ENCODE assay signal across 13 mouse cellular contexts in genomic region chr8:8274211-8274641, GRCm38 (mm10).
A peak's percentile ranks its signal among the peaks of the same experiment; 100 is the strongest.
DNase-seq lines count a peak whose midpoint lies in the region; TF ChIP-seq lines count a peak whose summit lies in the region.
"Had no signal": no experiment of that assay in that cellular context is flagged by ENCODE, and none has a peak within 500 bp of the region (broad histone marks: within the 10 kb centered on the region; RNA-seq: fewer than 3 reads in every experiment).

No protein-coding gene starts in this region.

- no peak overlapping the region for H3K4me3 ChIP-seq in lung, adult 2 months (replicated peaks; ENCODE audit: extremely low read depth, low read depth, low read length)
- H3K4me3 ChIP-seq: forebrain, embryonic 15.5 days; limb, embryonic 10.5 days had no signal

- TF ChIP-seq CTCF in lung, adult 2 months (IDR thresholded peaks at IDR 0.05; ENCODE audit: insufficient read depth, low read length): no peak

- H3K4me1 ChIP-seq in lung, adult 2 months (ENCODE audit: control insufficient read depth, insufficient read depth, low read length): peaks cover 2% of the 10 kb centered on the region; the same call in 1 of the 2 replicates
- H3K4me1 ChIP-seq: forebrain, embryonic 15.5 days; limb, embryonic 10.5 days had no signal

- peak; percentile 3 to 31 for DNase-seq in frontal cortex, adult 2 months (ENCODE audit: extremely low spot score in 1 of 2, low spot score in 1 of 2)
- no peak for DNase-seq in frontal cortex, postnatal 10 days (ENCODE audit: low spot score in 2 of 2)
- DNase-seq in lung, postnatal 10 days: peak; percentile 24
- no peak for DNase-seq in lung, adult 2 months
- DNase-seq in cerebellum, adult 11-12 months: peak; percentile 25
- DNase-seq in lung, postnatal 36 days: peak; percentile 15
- DNase-seq in ovary, adult 18-20 months (ENCODE audit: low spot score): no peak
- no peak for DNase-seq in kidney, adult 8-10 months
- DNase-seq: adrenal gland, postnatal 36 days; liver, postnatal 0 days; midbrain, embryonic 14.5 days had no signal

- TF ChIP-seq POLR2A in lung, adult 2 months (IDR thresholded peaks at IDR 0.05; ENCODE audit: borderline replicate concordance, extremely low read depth, low read depth, low read length): no peak

- WGBS in lung, adult 2 months: 60% methylated on average over 3 of the region's 3 CpGs

Comparison
In these comparisons a context has a peak if more than half of its experiments do, and no peak if none do; other contexts are left out.
1. DNase-seq: peak in frontal cortex, adult 2 months (2 of 2), lung, postnatal 10 days (single experiment), cerebellum, adult 11-12 months (single experiment) and lung, postnatal 36 days (single experiment); none in frontal cortex, postnatal 10 days (0 of 2), lung, adult 2 months (single experiment), ovary, adult 18-20 months (single experiment) and kidney, adult 8-10 months (0 of 2).